Mouse (Mus musculus): ENCODE data around the gene Dnajb12.
"Not testable (repeated sequence)": the region's sequence is repeated elsewhere in the genome, so short reads cannot be mapped to it uniquely, and the experiment has no call there.

The Dnajb12 gene

GRCm38 (mm10) chr10:59872651-59873050, 6.7 kb upstream of the Dnajb12 start:
- DNase-seq (ENCODE audit: low spot score): not testable (repeated sequence)

- no peak for DNase-seq (ENCODE audit: low spot score)
Measured at GRCm38 (mm10) chr10:59873206-59873605, 6.2 kb upstream of the Dnajb12 start.

DNA sequence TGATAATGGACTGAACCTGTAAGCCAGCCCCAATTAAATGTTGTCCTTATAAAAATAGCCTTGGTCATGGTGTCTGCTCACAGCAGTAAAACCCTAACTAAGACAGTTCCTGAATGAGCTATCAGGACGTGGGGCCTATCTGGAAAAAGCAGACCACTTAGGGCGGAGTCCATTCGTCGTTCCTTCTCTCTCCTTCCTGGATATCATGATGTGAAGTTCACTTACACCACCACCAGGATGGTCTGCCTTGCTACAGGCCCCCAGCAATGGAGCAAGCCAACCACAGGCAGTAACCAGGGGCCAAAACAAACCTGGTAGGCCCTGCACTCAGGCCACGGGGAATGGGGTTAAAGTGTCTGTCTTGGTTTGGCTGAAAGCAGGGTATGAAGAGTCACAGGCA, 5.7 kb upstream of the Dnajb12 start:
- no peak for DNase-seq (ENCODE audit: low spot score)

GRCm38 (mm10) chr10:59875396-59875795, 4.0 kb upstream of the Dnajb12 start:
- DNase-seq (ENCODE audit: low spot score): no peak

- not testable (repeated sequence) for DNase-seq (ENCODE audit: low spot score)
Measured at GRCm38 (mm10) chr10:59876698-59877097, 2.7 kb upstream of the Dnajb12 start.

GRCm38 (mm10) chr10:59877421-59878117, 1.8 kb upstream of the Dnajb12 start:
- DNase-seq (ENCODE audit: low spot score): no peak

- no peak for DNase-seq (ENCODE audit: low spot score)
Measured at GRCm38 (mm10) chr10:59878823-59879222, 533 bp upstream of the Dnajb12 start.

- DNase-seq (ENCODE audit: low spot score): no peak
Measured at GRCm38 (mm10) chr10:59880029-59880386, 652 bp downstream of the Dnajb12 start.

DNA sequence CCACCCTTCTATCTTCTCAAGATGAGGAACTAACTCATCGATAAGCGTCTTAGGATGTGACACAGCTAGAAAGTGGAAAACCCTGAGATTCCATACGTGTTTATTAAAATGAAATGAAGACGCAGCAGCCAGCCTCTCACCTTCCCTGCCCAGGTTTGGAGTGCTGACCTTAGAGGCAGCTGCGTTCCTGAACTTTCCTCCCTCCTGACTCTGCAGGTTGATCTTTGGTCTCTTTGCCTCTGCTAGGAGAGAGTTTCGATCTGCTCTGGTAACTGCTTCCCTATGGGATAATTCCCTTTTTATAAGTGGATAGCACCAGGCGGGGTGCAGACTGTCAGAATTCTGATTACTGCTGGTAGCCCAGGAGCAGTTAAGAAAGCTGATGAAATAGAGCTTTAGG, 1.5 kb downstream of the Dnajb12 start:
- no peak for DNase-seq (ENCODE audit: low spot score)

GRCm38 (mm10) chr10:59884327-59885173, 5.2 kb downstream of the Dnajb12 start:
- DNase-seq (ENCODE audit: low spot score): no peak

DNA sequence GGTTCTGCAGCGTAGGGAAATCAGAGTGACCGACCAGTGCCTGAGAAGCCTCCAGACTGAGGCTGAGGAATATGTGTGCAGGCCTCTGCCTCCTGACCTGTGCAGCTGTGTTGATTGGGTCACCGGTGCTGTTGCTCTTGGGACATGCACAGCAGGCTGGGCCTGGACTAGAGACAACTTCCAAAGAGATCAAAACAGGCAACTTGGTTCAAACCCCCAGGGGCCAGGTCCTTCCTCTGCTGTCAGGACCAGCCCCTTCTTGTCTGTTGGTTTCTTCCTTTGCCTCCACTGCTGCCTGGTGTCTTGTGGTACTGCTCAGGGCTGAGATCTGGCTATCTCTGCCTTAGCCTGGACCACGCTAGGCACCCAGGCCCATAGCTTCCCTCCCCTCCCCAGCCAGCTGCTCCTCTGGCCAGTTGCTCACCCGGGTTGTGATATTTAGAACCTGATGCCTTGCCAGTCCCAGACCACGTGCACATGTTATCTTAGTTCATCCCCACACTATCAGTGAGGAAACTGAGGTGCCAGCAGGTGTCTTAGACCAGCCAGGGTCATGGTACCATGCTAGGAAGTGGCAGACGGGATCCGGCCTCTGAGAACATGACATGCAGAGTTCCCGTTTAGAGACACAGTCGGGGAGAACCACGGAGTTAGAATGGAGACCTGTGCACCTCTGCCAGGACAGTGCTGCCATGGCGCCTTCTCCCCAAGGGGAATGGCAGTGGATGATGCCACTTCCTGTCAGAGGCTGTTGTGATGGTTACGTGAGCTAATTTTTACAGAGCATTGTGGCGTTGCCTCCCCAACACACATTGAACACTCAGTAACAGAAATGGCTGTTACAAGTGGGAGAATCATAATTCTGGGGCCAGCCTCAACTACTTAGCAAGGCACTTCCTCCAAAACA, 6.1 kb downstream of the Dnajb12 start:
- no peak for DNase-seq (ENCODE audit: low spot score)

GRCm38 (mm10) chr10:59886081-59886466, 6.7 kb downstream of the Dnajb12 start:
- no peak for DNase-seq (ENCODE audit: low spot score)

- no peak for DNase-seq (ENCODE audit: low spot score)
Measured at GRCm38 (mm10) chr10:59887432-59887831, 8.1 kb downstream of the Dnajb12 start.

GRCm38 (mm10) chr10:59889339-59889738, 10.0 kb downstream of the Dnajb12 start:
- DNase-seq (ENCODE audit: low spot score): no peak

- no peak for DNase-seq (ENCODE audit: low spot score)
Measured at GRCm38 (mm10) chr10:59889953-59890751, 10.8 kb downstream of the Dnajb12 start.

DNA sequence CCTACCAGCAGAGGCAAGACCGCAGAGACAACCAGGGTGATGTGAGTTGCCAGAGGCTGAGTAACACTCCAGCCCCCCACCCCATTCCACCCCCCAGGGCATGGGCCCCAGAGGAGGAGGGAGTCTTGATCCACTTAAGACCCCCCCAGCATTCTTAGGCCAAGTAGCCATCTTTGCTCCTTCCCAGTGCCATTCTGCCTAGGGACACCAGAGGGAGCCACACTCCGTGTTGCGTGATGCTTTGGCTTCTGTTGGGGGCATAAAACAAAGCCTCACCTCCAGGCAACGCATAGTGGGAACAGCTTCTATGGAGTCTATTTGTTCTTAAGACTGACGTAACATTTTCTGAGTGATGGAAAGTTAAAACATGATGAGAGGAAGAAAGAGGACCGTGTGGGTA, 13.6 kb downstream of the Dnajb12 start:
- DNase-seq (ENCODE audit: low spot score): no peak

DNA sequence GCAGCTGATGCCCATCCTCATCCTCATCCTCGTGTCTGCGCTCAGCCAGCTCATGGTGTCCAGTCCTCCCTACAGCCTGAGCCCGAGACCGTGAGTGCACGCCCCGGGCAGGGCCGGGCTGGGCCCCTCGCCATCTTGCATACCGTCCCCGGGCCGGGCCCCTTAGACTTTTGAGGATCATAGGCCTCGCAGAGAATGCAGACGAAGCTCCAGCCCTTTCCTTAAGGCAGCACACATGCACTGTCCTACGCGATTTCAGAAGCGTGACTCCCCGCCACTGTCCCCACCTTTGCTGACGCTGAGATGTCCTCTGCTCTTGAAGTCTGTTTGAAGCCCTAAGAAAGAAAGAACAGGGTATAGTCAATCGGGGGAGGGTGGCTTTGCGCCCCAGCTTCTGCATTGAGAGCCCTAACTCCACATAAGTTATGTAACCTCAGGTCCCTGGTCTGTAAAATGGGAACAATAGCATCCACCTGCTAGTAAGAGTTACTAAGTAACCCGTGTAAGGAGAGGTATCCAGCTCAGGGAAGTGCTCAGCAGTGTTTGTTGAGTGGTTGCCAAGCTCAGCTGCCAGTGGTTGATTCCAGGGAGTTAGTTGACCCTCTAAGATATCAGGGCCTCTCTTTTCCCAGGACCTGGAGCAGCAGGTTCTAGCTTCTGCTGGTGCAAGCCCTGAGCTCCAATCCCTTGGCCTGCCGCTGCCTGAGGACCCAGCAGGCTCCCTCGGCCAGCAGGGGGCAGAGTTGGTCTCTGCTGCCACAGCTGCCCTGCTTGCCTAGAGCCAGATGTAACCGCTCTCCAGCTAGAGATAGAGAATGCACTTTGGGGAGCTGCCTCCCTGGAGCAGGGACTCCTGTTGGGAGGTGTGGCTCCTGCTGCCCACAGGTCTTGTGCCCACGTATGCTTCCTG, 15.2 kb downstream of the Dnajb12 start:
- peak; percentile 88 for DNase-seq (ENCODE audit: low spot score)

GRCm38 (mm10) chr10:59895460-59896186, 16.3 kb downstream of the Dnajb12 start:
- DNase-seq (ENCODE audit: low spot score): no peak

GRCm38 (mm10) chr10:59896211-59896610, 16.9 kb downstream of the Dnajb12 start:
- no peak for DNase-seq (ENCODE audit: low spot score)

GRCm38 (mm10) chr10:59896911-59897331, 17.6 kb downstream of the Dnajb12 start:
- DNase-seq (ENCODE audit: low spot score): no peak

All from urinary bladder, postnatal 25 days (tissue).